Mouse (Mus musculus): ENCODE results near the gene Sdr9c7. TPM values are rescaled to one million over a fixed set of nuclear protein-coding genes. Genes with fewer than 3 reads are reported as not detected.
"Not testable (repeated sequence)": the region's sequence is repeated elsewhere in the genome, so short reads cannot be mapped to it uniquely, and the experiment has no call there.

Sdr9c7 gene
- total and polyA plus RNA-seq, 3 experiments = not detected

GRCm38 (mm10) chr10:127891481-127891880, 6.8 kb upstream of the Sdr9c7 start:
- H3K79me2 ChIP-seq (ENCODE audit: control insufficient read depth, insufficient read depth, low read length, poor library complexity) = no peaks in the 10 kb centered on the region
- H3K27ac ChIP-seq (ENCODE audit: control insufficient read depth, low read depth, low read length) = no peak overlapping the region
- TF ChIP-seq NRF1 (IDR thresholded peaks at IDR 0.05; ENCODE audit: insufficient read depth, low read depth, low read length, poor library complexity, severe bottlenecking) (no peak), GABPA (IDR thresholded peaks at IDR 0.05; ENCODE audit: low read depth, low read length) (no peak), CHD1 (IDR thresholded peaks at IDR 0.05; ENCODE audit: low read depth, low read length) (no peak), ZNF384 (IDR thresholded peaks at IDR 0.05; ENCODE audit: low read depth, low read length) (no peak), POLR2A (IDR thresholded peaks at IDR 0.05; ENCODE audit: control insufficient read depth in 1 of 2, insufficient read depth in 1 of 2, low read depth in 1 of 2, low read length in 2 of 2, poor library complexity in 1 of 2) (no peak), CTCF (IDR thresholded peaks at IDR 0.05 in 2 of 3, conservative IDR thresholded peaks at IDR 0.05 in 1 of 3; ENCODE audit: control insufficient read depth in 1 of 3, insufficient read depth in 1 of 3, low read depth in 2 of 3, low read length in 3 of 3, poor library complexity in 1 of 3, severe bottlenecking in 1 of 3) (no peak), MAZ (IDR thresholded peaks at IDR 0.05; ENCODE audit: low read depth, low read length) (no peak), ELF1 (IDR thresholded peaks at IDR 0.05; ENCODE audit: low read depth, low read length) (no peak), POLR2AphosphoS5 (IDR thresholded peaks at IDR 0.05; ENCODE audit: borderline replicate concordance, low read depth, low read length) (no peak), MEF2A (IDR thresholded peaks at IDR 0.05; ENCODE audit: extremely low read depth, insufficient replicate concordance, low read depth, low read length, poor library complexity, severe bottlenecking) (no peak), UBTF (IDR thresholded peaks at IDR 0.05; ENCODE audit: borderline replicate concordance, insufficient read depth, low read depth, low read length) (no peak), ZMIZ1 (IDR thresholded peaks at IDR 0.05; ENCODE audit: low read depth, low read length) (no peak), RCOR1 (IDR thresholded peaks at IDR 0.05; ENCODE audit: low read depth, low read length) (no peak), EP300 (IDR thresholded peaks at IDR 0.05; ENCODE audit: low read depth in 1 of 2, low read length in 2 of 2) (no peak), MXI1 (IDR thresholded peaks at IDR 0.05; ENCODE audit: low read depth, low read length) (no peak), ETS1 (IDR thresholded peaks at IDR 0.05; ENCODE audit: low read depth, low read length) (no peak), BHLHE40 (IDR thresholded peaks at IDR 0.05; ENCODE audit: borderline replicate concordance, low read depth, low read length) (no peak), E2F4 (IDR thresholded peaks at IDR 0.05; ENCODE audit: borderline replicate concordance, low read depth, low read length) (no peak)
- H3K9ac ChIP-seq (ENCODE audit: control insufficient read depth, low read depth, low read length, poor library complexity, severe bottlenecking) = no peak overlapping the region
- H3K27me3 ChIP-seq (ENCODE audit: control insufficient read depth in 1 of 2, insufficient read depth in 2 of 2, low read length in 2 of 2) = peaks cover 10 to 13% of the 10 kb centered on the region in 2 experiments
- no peak overlapping the region for H3K4me3 ChIP-seq (ENCODE audit: control insufficient read depth in 1 of 2, insufficient read depth in 1 of 2, low read depth in 2 of 2, low read length in 2 of 2)
- H3K4me1 ChIP-seq (ENCODE audit: control insufficient read depth in 1 of 2, insufficient read depth in 2 of 2, low read length in 2 of 2) = no peaks in the 10 kb centered on the region
- no peak for DNase-seq (ENCODE audit: low read depth, low spot score)
- H3K36me3 ChIP-seq (ENCODE audit: control insufficient read depth in 1 of 2, insufficient read depth in 2 of 2, low read length in 2 of 2) = no peaks in the 10 kb centered on the region
- no peaks in the 10 kb centered on the region for H3K9me3 ChIP-seq (replicated peaks; ENCODE audit: insufficient read depth, low read length)

- H3K9ac ChIP-seq (ENCODE audit: control insufficient read depth, low read depth, low read length, poor library complexity, severe bottlenecking); H3K9me3 ChIP-seq (replicated peaks; ENCODE audit: insufficient read depth, low read length); H3K36me3 ChIP-seq (ENCODE audit: control insufficient read depth in 1 of 2, insufficient read depth in 2 of 2, low read length in 2 of 2); H3K27ac ChIP-seq (ENCODE audit: control insufficient read depth, low read depth, low read length); H3K79me2 ChIP-seq (ENCODE audit: control insufficient read depth, insufficient read depth, low read length, poor library complexity); H3K4me3 ChIP-seq (ENCODE audit: control insufficient read depth in 1 of 2, insufficient read depth in 1 of 2, low read depth in 2 of 2, low read length in 2 of 2); H3K4me1 ChIP-seq (ENCODE audit: control insufficient read depth in 1 of 2, insufficient read depth in 2 of 2, low read length in 2 of 2): not testable (repeated sequence)
- DNase-seq (ENCODE audit: low read depth, low spot score) = peak; percentile 56
- H3K27me3 ChIP-seq (ENCODE audit: control insufficient read depth in 1 of 2, insufficient read depth in 2 of 2, low read length in 2 of 2) = peaks cover 18 to 19% of the 10 kb centered on the region in 2 experiments
These were observed 4.9 kb upstream of the Sdr9c7 start for GRCm38 (mm10) chr10:127893163-127894022.
